Mouse (Mus musculus): ENCODE measurements around the gene Egfr.

Egfr gene

GRCm38 (mm10) chr11:16823830-16824545, 72.0 kb downstream of the Egfr start:
- DNase-seq (ENCODE audit: low spot score): no peak

GRCm38 (mm10) chr11:16829468-16829867, 77.5 kb downstream of the Egfr start:
- DNase-seq (ENCODE audit: low spot score): no peak

GRCm38 (mm10) chr11:16830531-16831227, 78.7 kb downstream of the Egfr start:
- no peak for DNase-seq (ENCODE audit: low spot score)

GRCm38 (mm10) chr11:16831974-16832464, 80.0 kb downstream of the Egfr start:
- no peak for DNase-seq (ENCODE audit: low spot score)

DNA sequence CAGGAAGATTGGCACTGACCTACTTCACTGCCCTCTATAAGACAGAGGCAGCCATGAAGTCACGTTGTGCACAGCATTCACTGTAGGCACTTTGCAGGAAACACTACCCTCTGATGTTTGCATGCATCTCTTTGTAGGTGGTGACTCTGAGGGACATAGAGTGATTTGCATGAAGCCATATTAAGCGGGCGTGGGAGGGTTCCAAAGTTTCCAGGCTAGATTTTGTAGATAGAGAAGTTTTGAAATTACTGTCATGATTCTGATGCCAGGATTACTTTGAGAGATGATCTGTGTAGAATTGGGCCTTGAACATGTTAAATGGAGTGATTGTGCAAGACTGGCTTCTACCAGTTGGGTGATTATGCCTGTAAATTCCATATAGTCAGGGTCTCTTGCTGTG, 86.8 kb downstream of the Egfr start:
- DNase-seq (ENCODE audit: low spot score): no peak

GRCm38 (mm10) chr11:16842924-16843323, 90.9 kb downstream of the Egfr start:
- no peak for DNase-seq (ENCODE audit: low spot score)

DNA sequence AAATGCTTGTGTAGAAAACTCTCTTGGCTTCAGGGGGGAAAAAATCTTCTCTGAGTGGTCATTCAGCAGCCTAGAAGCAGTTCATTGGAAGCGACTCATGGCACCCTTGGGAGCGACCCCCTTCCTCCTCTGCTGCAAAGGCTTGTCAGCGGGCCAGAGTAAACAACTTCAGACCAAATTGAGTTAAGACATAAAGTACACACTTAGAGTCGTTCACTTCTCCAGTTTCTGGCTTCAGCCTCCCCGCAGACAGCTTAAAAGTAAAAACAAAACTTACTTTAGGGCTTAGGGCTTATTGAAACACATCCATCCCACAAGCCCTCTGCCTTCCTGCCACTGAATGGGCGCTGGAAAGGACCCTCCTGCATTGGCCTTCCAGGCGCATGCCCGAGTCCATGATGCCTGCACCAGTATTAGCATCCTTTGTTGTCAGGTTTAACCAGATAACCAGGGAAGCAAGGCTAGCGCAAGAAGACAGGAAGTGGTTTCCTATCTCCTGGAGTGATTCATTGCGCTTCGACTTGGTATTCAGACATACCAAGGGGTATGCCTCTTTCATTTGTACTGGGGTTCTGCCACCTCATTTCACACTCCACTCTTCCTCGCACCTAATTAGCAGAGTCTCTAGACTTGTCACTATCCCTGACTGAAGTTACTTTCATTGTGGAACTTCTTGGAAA, 92.0 kb downstream of the Egfr start:
- DNase-seq (ENCODE audit: low spot score): no peak

- DNase-seq (ENCODE audit: low spot score): no peak
Measured at GRCm38 (mm10) chr11:16848881-16849280, 96.9 kb downstream of the Egfr start.

GRCm38 (mm10) chr11:16851361-16851760, 99.4 kb downstream of the Egfr start:
- no peak for DNase-seq (ENCODE audit: low spot score)

DNA sequence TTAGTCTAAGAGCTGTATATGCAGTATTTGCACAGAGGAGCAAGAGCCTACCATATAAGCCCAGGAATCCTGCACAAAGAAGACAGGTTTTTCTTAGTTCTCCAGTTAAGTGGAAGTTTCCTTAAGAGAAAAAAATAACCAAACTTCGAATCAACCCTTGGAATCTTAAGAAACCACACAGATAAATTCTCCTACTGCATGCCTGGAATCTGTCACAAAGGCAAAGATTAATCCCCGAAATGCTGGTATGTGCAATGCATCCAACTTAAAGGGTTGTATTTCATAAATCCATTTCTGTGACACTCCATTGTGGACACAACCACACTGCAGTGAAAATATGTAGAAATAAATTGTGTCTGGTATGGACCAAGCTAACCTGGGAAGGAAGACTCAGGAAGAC, 102.1 kb downstream of the Egfr start:
- no peak for DNase-seq (ENCODE audit: low spot score)

DNA sequence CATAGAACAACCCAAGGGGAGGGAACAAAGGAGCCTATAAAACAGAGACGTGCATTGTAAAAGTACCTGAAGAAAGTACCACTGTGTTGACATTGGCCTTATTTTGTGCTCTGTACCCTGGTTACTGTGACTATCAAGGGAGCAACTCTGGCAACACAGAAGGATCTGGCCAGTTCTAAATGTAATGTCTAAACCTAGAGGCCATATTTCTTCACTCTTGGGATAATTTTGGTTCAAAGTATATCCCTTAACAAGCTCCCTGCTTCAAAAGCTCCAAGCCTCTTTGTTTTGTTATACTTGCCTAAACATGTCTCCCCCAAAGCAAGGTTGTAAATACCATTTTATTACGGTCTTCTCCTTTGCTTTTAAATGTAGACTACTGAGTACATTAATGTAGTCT, 105.3 kb downstream of the Egfr start:
- DNase-seq (ENCODE audit: low spot score): no peak

DNA sequence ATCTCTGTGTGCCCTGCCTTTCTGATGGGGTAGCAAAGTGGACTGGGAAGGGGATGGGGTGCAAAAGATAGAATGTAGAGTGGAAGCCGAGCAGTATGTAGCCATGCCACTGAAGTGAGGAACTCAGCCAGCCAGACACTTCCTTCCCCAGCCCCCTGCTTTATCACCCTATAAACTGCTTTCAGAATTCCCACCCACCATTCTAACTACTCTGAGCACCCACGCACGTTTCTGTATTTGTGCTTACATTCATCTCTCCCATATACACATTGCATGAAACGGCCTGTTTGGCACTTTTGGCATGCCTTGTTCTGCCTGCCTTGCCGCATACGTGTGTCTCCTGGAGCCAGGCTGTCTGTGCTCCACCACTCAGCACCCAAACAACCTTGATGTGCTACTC, 109.0 kb downstream of the Egfr start:
- DNase-seq (ENCODE audit: low spot score): peak; percentile 26

DNA sequence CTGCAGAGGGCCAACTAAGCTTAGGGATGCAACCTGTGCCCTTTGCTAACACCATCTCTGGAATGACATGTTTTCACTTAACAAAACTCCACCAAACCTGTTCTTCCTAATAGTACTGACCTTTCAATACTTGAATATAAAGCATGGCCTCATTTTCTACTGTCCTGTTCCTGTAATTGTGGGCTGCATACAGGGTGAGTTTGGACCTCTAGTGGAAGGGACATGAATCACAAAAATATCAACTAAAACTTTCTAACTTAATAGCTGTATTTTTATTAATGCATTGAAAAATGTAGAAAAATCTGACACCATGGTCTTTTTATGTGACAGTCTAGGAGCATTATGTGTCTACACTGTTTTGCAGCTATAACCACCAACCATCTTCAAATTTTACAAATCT, 111.5 kb downstream of the Egfr start:
- no peak for DNase-seq (ENCODE audit: low spot score)

DNA sequence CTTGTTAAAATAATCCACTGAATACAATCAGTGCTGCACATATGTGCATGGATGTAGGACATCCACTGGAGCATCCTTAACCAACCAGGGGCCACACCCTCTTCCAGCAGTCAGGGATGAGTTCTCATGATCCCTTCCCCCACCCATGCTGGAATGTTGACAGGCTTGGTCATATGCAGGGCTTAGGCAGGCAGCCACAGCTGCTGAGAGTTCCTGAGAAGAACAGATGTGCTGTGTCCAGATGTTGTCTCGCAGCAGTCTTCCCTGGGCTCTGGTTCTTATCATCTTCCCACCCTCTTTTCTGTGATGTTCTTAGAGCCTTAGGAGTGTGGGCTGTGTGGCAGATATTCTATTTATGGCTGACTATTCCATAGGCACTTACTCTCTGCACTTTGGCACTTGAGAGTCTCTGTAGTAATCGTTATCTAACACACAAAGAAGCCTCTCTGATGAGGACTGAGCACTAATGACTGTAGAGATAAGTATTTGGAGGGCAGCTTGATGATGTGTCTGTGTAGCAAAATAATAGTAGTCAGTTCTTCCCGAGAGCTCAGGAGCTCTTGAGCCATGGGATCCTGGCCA, 113.1 kb downstream of the Egfr start:
- DNase-seq (ENCODE audit: low spot score): no peak

DNA sequence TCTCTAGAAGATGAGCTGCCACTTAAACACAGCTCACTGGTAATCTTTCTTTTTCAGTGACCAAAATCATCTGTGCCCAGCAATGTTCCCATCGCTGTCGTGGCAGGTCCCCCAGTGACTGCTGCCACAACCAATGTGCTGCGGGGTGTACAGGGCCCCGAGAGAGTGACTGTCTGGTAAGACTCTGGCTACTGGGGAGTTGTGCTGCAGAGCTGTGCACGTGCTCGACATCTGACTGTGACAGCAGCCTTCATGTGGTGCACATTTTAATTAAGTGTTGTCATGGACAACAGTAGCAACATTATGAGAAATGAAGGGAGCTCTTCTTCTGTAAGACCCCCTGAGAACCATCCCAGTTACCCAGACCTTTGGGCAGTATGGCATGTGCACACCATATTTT, 116.0 kb downstream of the Egfr start:
- DNase-seq (ENCODE audit: low spot score): no peak

DNA sequence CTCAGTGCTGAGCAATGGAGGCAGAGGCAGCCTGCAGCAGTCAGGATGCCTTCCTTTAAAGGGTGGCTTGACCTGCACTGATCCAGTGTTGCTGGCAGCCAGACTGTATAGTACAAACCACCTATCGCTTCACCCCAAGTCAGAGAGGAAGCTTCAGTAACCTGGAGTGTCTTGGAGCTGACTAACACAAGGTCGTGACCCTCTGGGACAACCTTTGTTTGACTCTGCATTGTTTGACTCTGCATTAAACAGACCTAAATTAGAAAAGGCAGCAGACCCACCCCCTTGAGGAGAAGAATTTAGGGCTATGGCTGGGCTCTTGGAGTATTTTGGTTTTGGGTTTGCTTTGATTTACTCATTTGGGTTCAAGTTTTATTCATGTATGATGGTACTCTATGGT, 117.5 kb downstream of the Egfr start:
- DNase-seq (ENCODE audit: low spot score): no peak

DNA sequence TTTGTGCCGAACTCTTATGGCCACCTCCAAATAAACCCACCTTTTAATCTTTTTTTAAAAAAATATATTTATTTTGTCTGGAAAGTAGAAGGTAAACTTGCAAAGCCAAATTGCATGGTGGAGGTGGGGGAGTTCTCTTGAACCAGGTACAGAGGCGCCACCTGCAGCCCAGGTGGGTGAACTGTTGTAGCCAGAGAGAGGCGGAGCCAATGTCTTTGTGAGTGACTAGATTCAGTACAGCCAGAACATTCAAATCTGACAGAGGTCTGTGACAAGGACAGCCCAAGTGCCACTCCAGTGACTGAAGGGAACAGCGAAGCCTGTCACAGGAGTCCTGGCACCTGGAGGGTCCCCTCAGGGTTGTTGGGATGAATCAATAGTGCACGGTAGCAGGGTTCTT, 119.1 kb downstream of the Egfr start:
- no peak for DNase-seq (ENCODE audit: low spot score)

- DNase-seq (ENCODE audit: low spot score): no peak
Measured at GRCm38 (mm10) chr11:16877676-16878378, 125.8 kb downstream of the Egfr start.

- no peak for DNase-seq (ENCODE audit: low spot score)
Measured at GRCm38 (mm10) chr11:16881932-16882331, 129.9 kb downstream of the Egfr start.

GRCm38 (mm10) chr11:16886152-16886551, 134.1 kb downstream of the Egfr start:
- no peak for DNase-seq (ENCODE audit: low spot score)

DNA sequence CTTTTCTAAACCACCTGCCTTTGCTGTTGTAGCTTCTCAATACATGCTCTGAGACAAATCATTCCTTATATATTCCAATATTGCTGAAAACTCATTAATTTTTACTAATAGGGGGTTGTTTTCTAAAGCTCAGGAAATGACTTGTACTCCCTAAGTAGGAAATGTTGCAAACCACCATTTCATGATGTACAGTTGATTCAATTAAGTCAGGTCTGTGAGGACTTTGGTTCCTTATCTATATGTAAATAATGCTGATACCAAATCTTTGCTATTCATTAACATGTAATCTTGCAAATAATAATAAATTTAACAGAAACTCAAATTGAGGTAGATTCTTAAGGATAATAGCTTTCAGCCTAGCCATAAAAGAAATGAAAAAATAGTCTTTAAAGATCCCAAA, 136.1 kb downstream of the Egfr start:
- no peak for DNase-seq (ENCODE audit: low spot score)

Data from left cerebral cortex, adult 11 months (tissue).